Mouse (Mus musculus) liver, embryonic 12.5 days (tissue): ENCODE measurements around the gene Iqcj. TPM values are rescaled to one million over a fixed set of nuclear protein-coding genes. Genes with fewer than 3 reads are reported as not detected.

ENCODE experiments used
- ATAC-seq: fragments of 200-750 bp; cut with Nextera tagmentation; 2 replicates; pipeline ENCODE4 v1.8.0; 2017; ENCODE audit warnings: moderate number of reproducible peaks, mild to moderate bottlenecking, moderate library complexity
- H3K27ac ChIP-seq: fragments of 300-500 bp; sonication (generic); 2 replicates; pipeline ENCODE4 v1.5.1; 2016; ENCODE audit warnings: mild to moderate bottlenecking
- H3K27me3 ChIP-seq: fragments of 300-500 bp; sonication (generic); replicated peaks from 2 replicates; pipeline ENCODE4 v1.6.1; 2016; ENCODE audit warnings: mild to moderate bottlenecking, moderate library complexity
- H3K36me3 ChIP-seq: fragments of 300-500 bp; sonication (generic); 2 replicates; pipeline ENCODE4 v1.6.1; 2016; ENCODE audit warnings: mild to moderate bottlenecking, moderate library complexity
- H3K4me1 ChIP-seq: fragments of 300-500 bp; sonication (generic); 2 replicates; pipeline ENCODE4 v1.6.1; 2016
- H3K4me2 ChIP-seq: fragments of 300-500 bp; sonication (generic); 2 replicates; pipeline ENCODE4 v1.6.1; 2016; ENCODE audit warnings: mild to moderate bottlenecking, moderate library complexity
- H3K4me3 ChIP-seq: fragments of 300-500 bp; sonication (generic); 2 replicates; pipeline ENCODE4 v1.5.1; 2016; ENCODE audit warnings: mild to moderate bottlenecking, moderate library complexity
- H3K9ac ChIP-seq: fragments of 300-500 bp; sonication (generic); 2 replicates; pipeline ENCODE4 v1.6.1; 2016; ENCODE audit warnings: mild to moderate bottlenecking, moderate library complexity
- H3K9me3 ChIP-seq: fragments of 300-500 bp; sonication (generic); replicated peaks from 2 replicates; pipeline ENCODE4 v1.6.1; 2016; ENCODE audit warnings: mild to moderate bottlenecking, moderate library complexity
- WGBS: fragments of 180-500 bp; shearing (Covaris S2); methylation state at CpG from one replicate; pipeline ENCODE4 v1.1.7; 2016; ENCODE audit not compliant: insufficient replicate concordance; 5-methylcytosine and 5-hydroxymethylcytosine counted together
- polyA plus RNA-seq: library from polyadenylated mRNA; unstranded; fragments of >200 nt; fragmentation: Nextera tagmentation; extraction: Ambion mirVana; gene quantifications from 2 replicates; pipeline ENCODE4 v1.2.1, GENCODE M21; 2016

Iqcj gene
- polyA plus RNA-seq, 1 experiment from 2014 or later: not detected

GRCm38 (mm10) chr3:67960727-67961126 is 68.7 kb downstream of the Iqcj start:
- no peak for ATAC-seq
- Histone ChIP-seq H3K4me3 (no peak overlapping the region), H3K4me1 (no peaks in the 10 kb centered on the region), H3K27me3 (no peaks in the 10 kb centered on the region), H3K27ac (no peak overlapping the region), H3K36me3 (no peaks in the 10 kb centered on the region), H3K9ac (no peak overlapping the region), H3K9me3 (no peaks in the 10 kb centered on the region), H3K4me2 (no peak overlapping the region)

GRCm38 (mm10) chr3:67961934-67962639 is 70.1 kb downstream of the Iqcj start:
- H3K27ac ChIP-seq: no peak overlapping the region
- no peaks in the 10 kb centered on the region for H3K4me1 ChIP-seq
- no peak overlapping the region for H3K4me2 ChIP-seq
- no peaks in the 10 kb centered on the region for H3K36me3 ChIP-seq
- H3K4me3 ChIP-seq: no peak overlapping the region
- H3K9me3 ChIP-seq: no peaks in the 10 kb centered on the region
- whole genome bisulfite sequencing: 66% methylated on average over 6 of the region's 6 CpGs
- no peak for ATAC-seq
- no peak overlapping the region for H3K9ac ChIP-seq
- no peaks in the 10 kb centered on the region for H3K27me3 ChIP-seq

GRCm38 (mm10) chr3:67974340-67974998 is 82.4 kb downstream of the Iqcj start:
- Histone ChIP-seq H3K9me3 (no peaks in the 10 kb centered on the region), H3K4me2 (no peak overlapping the region), H3K27ac (no peak overlapping the region), H3K9ac (no peak overlapping the region), H3K27me3 (no peaks in the 10 kb centered on the region), H3K36me3 (no peaks in the 10 kb centered on the region), H3K4me1 (no peaks in the 10 kb centered on the region), H3K4me3 (no peak overlapping the region)
- 62% methylated on average over 2 of the region's 2 CpGs for WGBS
- no peak for ATAC-seq

- H3K9ac ChIP-seq: no peak overlapping the region
- H3K27me3 ChIP-seq: no peaks in the 10 kb centered on the region
- no peak for ATAC-seq
- no peaks in the 10 kb centered on the region for H3K9me3 ChIP-seq
- no peaks in the 10 kb centered on the region for H3K4me1 ChIP-seq
- no peak overlapping the region for H3K27ac ChIP-seq
- WGBS: 55% methylated on average over 1 of the region's 1 CpGs
- no peaks in the 10 kb centered on the region for H3K36me3 ChIP-seq
- no peak overlapping the region for H3K4me2 ChIP-seq
- H3K4me3 ChIP-seq: no peak overlapping the region
Observed at GRCm38 (mm10) chr3:67980006-67980405, 88.0 kb downstream of the Iqcj start.

- no peaks in the 10 kb centered on the region for H3K27me3 ChIP-seq
- WGBS: 45% methylated on average over 12 of the region's 12 CpGs
- no peak overlapping the region for H3K9ac ChIP-seq
- no peak overlapping the region for H3K4me3 ChIP-seq
- H3K4me2 ChIP-seq: no peak overlapping the region
- H3K9me3 ChIP-seq: no peaks in the 10 kb centered on the region
- H3K27ac ChIP-seq: no peak overlapping the region
- H3K4me1 ChIP-seq: no peaks in the 10 kb centered on the region
- ATAC-seq: no peak
- H3K36me3 ChIP-seq: no peaks in the 10 kb centered on the region
Observed at GRCm38 (mm10) chr3:67983329-67983728, 91.3 kb downstream of the Iqcj start.

- Histone ChIP-seq H3K27ac (no peak overlapping the region), H3K9me3 (no peaks in the 10 kb centered on the region), H3K4me3 (no peak overlapping the region), H3K4me1 (no peaks in the 10 kb centered on the region), H3K36me3 (no peaks in the 10 kb centered on the region), H3K9ac (no peak overlapping the region), H3K4me2 (no peak overlapping the region), H3K27me3 (no peaks in the 10 kb centered on the region)
- 74% methylated on average over 4 of the region's 4 CpGs for WGBS
- ATAC-seq: no peak
Observed at GRCm38 (mm10) chr3:68002415-68002814, 110.4 kb downstream of the Iqcj start.

GRCm38 (mm10) chr3:68012342-68012741 is 120.3 kb downstream of the Iqcj start:
- ATAC-seq: no peak
- H3K36me3 ChIP-seq: no peaks in the 10 kb centered on the region
- no peak overlapping the region for H3K4me2 ChIP-seq
- no peak overlapping the region for H3K4me3 ChIP-seq
- H3K27me3 ChIP-seq: no peaks in the 10 kb centered on the region
- H3K9ac ChIP-seq: no peak overlapping the region
- H3K4me1 ChIP-seq: no peaks in the 10 kb centered on the region
- no peaks in the 10 kb centered on the region for H3K9me3 ChIP-seq
- H3K27ac ChIP-seq: no peak overlapping the region

- no peak for ATAC-seq
- Histone ChIP-seq H3K9me3 (no peaks in the 10 kb centered on the region), H3K4me1 (no peaks in the 10 kb centered on the region), H3K36me3 (no peaks in the 10 kb centered on the region), H3K27me3 (no peaks in the 10 kb centered on the region), H3K4me3 (no peak overlapping the region), H3K4me2 (no peak overlapping the region), H3K9ac (no peak overlapping the region), H3K27ac (no peak overlapping the region)
- 72% methylated on average over 1 of the region's 1 CpGs for WGBS
Observed at GRCm38 (mm10) chr3:68015786-68016185, 123.8 kb downstream of the Iqcj start.

- no peak for ATAC-seq
- no peaks in the 10 kb centered on the region for H3K4me1 ChIP-seq
- H3K4me2 ChIP-seq: no peak overlapping the region
- H3K27me3 ChIP-seq: no peaks in the 10 kb centered on the region
- no peak overlapping the region for H3K9ac ChIP-seq
- H3K9me3 ChIP-seq: no peaks in the 10 kb centered on the region
- no peak overlapping the region for H3K27ac ChIP-seq
- WGBS: 53% methylated on average over 4 of the region's 4 CpGs
- H3K36me3 ChIP-seq: no peaks in the 10 kb centered on the region
- no peak overlapping the region for H3K4me3 ChIP-seq
Observed at GRCm38 (mm10) chr3:68019401-68019800, 127.4 kb downstream of the Iqcj start.

GRCm38 (mm10) chr3:68036097-68036496 is 144.1 kb downstream of the Iqcj start:
- Histone ChIP-seq H3K4me2 (no peak overlapping the region), H3K27me3 (no peaks in the 10 kb centered on the region), H3K4me3 (no peak overlapping the region), H3K9ac (no peak overlapping the region), H3K4me1 (no peaks in the 10 kb centered on the region), H3K27ac (no peak overlapping the region), H3K9me3 (no peaks in the 10 kb centered on the region), H3K36me3 (no peaks in the 10 kb centered on the region)
- ATAC-seq: no peak
- 63% methylated on average over 3 of the region's 3 CpGs for WGBS

GRCm38 (mm10) chr3:68042951-68043350 is 150.9 kb downstream of the Iqcj start:
- ATAC-seq: no peak
- no peaks in the 10 kb centered on the region for H3K27me3 ChIP-seq
- H3K9ac ChIP-seq: no peak overlapping the region
- H3K9me3 ChIP-seq: no peaks in the 10 kb centered on the region
- no peak overlapping the region for H3K4me2 ChIP-seq
- no peaks in the 10 kb centered on the region for H3K4me1 ChIP-seq
- no peak overlapping the region for H3K4me3 ChIP-seq
- H3K36me3 ChIP-seq: no peaks in the 10 kb centered on the region
- WGBS: 67% methylated on average over 2 of the region's 2 CpGs
- no peak overlapping the region for H3K27ac ChIP-seq

- no peak for ATAC-seq
- H3K36me3 ChIP-seq: no peaks in the 10 kb centered on the region
- H3K27ac ChIP-seq: no peak overlapping the region
- H3K9ac ChIP-seq: no peak overlapping the region
- no peak overlapping the region for H3K4me3 ChIP-seq
- H3K27me3 ChIP-seq: no peaks in the 10 kb centered on the region
- 41% methylated on average over 9 of the region's 9 CpGs for WGBS
- H3K9me3 ChIP-seq: no peaks in the 10 kb centered on the region
- H3K4me1 ChIP-seq: no peaks in the 10 kb centered on the region
- H3K4me2 ChIP-seq: no peak overlapping the region
Observed at GRCm38 (mm10) chr3:68045475-68046416, 153.7 kb downstream of the Iqcj start.
